Mouse (Mus musculus) cortical plate, adult 2 months (tissue): ENCODE results near the gene Morn5.

Experiments
- CTCF ChIP-seq: fragments of 200-500 bp; IDR thresholded peaks from 2 replicates; pipeline ENCODE4 v1.5.1; 2011; ENCODE audit warnings: mild to moderate bottlenecking, control low read depth, low read length; ENCODE audit not compliant: insufficient read depth; ENCODE audit errors: extremely low read depth
- POLR2A ChIP-seq: fragments of 200-500 bp; IDR thresholded peaks from 2 replicates; pipeline ENCODE4 v1.6.1; 2011; ENCODE audit warnings: mild to moderate bottlenecking, low read length, control low read depth; ENCODE audit not compliant: insufficient read depth; ENCODE audit errors: extremely low read depth

DNA sequence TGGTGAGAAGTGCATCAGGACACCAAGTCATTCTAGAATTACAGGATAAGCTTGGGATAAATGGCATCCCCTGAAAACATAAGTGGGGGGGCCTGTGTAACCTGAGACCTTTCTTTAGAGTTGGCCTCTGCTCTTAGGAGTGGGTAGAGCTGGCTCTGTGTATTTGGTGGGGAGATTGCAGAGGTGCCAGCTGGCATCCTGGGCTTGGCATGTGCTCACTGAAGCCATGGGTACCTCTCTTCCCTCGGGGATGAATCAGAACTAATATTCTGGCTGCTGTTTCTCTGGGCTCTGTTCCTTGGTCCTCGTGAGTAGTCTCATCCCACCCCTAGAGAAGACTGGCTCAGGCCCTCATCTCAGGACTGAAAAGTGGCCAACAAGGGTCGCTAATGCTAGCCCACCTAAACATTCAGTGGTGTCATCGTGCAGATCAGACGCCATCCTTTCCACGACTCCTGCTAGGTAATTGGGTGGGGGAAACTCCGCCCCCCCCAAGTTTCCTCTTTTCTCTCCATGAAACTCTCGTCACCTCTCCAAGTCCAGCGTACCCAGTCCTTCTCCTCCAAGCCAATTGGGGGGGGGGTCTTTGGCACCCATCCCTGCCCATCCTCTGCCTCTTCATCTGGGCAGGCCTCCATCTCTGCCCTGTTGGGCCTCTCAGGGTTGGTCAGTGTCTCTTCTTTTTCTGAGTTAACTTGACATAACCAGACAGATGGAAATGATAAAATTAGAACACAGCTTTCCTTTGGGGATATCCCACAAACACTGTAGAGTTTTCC is 33.7 kb downstream of the Morn5 start:
- no peak for TF ChIP-seq POLR2A
- no peak for TF ChIP-seq CTCF
